Mouse (Mus musculus): ENCODE measurements around the gene Actb.

- TF ChIP-seq CTCF (IDR thresholded peaks at IDR 0.05; ENCODE audit: control insufficient read depth, insufficient read depth, insufficient replicate concordance, low read depth, low read length): no peak
- TF ChIP-seq POLR2A (IDR thresholded peaks at IDR 0.05; ENCODE audit: control insufficient read depth, low read depth, low read length): no peak
Observed at GRCm38 (mm10) chr5:142873718-142874117, 32.8 kb downstream of the Actb start.

All from testis, adult 2 months (tissue).